Mouse (Mus musculus): Measurements from ENCODE around the gene Taf1c. TPM values are rescaled to one million over a fixed set of nuclear protein-coding genes. Genes with fewer than 3 reads are reported as not detected.

Taf1c gene
- total RNA-seq, 2 experiments from 2014 or later = 4.0 to 4.8 TPM

- intact Hi-C loops (cut with DNase I) = no loop called here
- no peak for DNase-seq
Measured at GRCm38 (mm10) chr8:119625788-119626187, 20.8 kb upstream of the Taf1c start.

GRCm38 (mm10) chr8:119624916-119625315, 19.9 kb upstream of the Taf1c start:
- intact Hi-C loops (cut with DNase I) = no loop called here
- no peak for DNase-seq

- intact Hi-C loops (cut with DNase I) = no loop called here
- DNase-seq = peak in 1 of 2 experiments; percentile 17
Measured at GRCm38 (mm10) chr8:119623744-119624143, 18.7 kb upstream of the Taf1c start.

- intact Hi-C loops (cut with DNase I) = no loop called here
- peak in 1 of 2 experiments; percentile 14 for DNase-seq
Measured at GRCm38 (mm10) chr8:119623061-119623460, 18.0 kb upstream of the Taf1c start.

- DNase-seq = no peak
- intact Hi-C loops (cut with DNase I) = no loop called here
Measured at GRCm38 (mm10) chr8:119622555-119622954, 17.5 kb upstream of the Taf1c start.

- DNase-seq = no peak
- intact Hi-C loops (cut with DNase I) = no loop called here
Measured at GRCm38 (mm10) chr8:119620848-119621465, 15.9 kb upstream of the Taf1c start.

GRCm38 (mm10) chr8:119620116-119620840, 15.3 kb upstream of the Taf1c start:
- intact Hi-C loops (cut with DNase I) = no loop called here
- DNase-seq = no peak

- DNase-seq = no peak
- intact Hi-C loops (cut with DNase I) = no loop called here
Measured at GRCm38 (mm10) chr8:119618887-119619286, 13.9 kb upstream of the Taf1c start.

GRCm38 (mm10) chr8:119617586-119617985, 12.6 kb upstream of the Taf1c start:
- intact Hi-C loops (cut with DNase I) = no loop called here
- DNase-seq = no peak

- no peak for DNase-seq
- intact Hi-C loops (cut with DNase I) = no loop called here
Measured at GRCm38 (mm10) chr8:119616811-119617210, 11.8 kb upstream of the Taf1c start.

- DNase-seq = no peak
- intact Hi-C loops (cut with DNase I) = no loop called here
Measured at GRCm38 (mm10) chr8:119616358-119616757, 11.3 kb upstream of the Taf1c start.

- intact Hi-C loops (cut with DNase I) = no loop called here
- no peak for DNase-seq
Measured at GRCm38 (mm10) chr8:119615096-119615495, 10.1 kb upstream of the Taf1c start.

- intact Hi-C loops (cut with DNase I) = no loop called here
- no peak for DNase-seq
Measured at GRCm38 (mm10) chr8:119612471-119612870, 7.4 kb upstream of the Taf1c start, which contains the start of gene Adad2. Adad2 (plus strand) TSS chr8:119612747.

- intact Hi-C loops (cut with DNase I) = no loop called here
- no peak for DNase-seq
Measured at GRCm38 (mm10) chr8:119606224-119606623, 1.2 kb upstream of the Taf1c start.

GRCm38 (mm10) chr8:119604398-119604803, 621 bp downstream of the Taf1c start:
- intact Hi-C loops (cut with DNase I) = loop anchor here (5.0 kb wide), 2 partner anchors 82 to 157 kb away; partner anchors contain the start of gene Necab2
- DNase-seq = no peak

GRCm38 (mm10) chr8:119603771-119604170, 1.3 kb downstream of the Taf1c start:
- intact Hi-C loops (cut with DNase I) = loop anchor here (5.0 kb wide), 2 partner anchors 81 to 156 kb away; partner anchors contain the start of gene Necab2
- DNase-seq = no peak

- intact Hi-C loops (cut with DNase I) = no loop called here
- DNase-seq = no peak
Measured at GRCm38 (mm10) chr8:119591456-119591855, 13.6 kb downstream of the Taf1c start.

GRCm38 (mm10) chr8:119590348-119590747, 14.7 kb downstream of the Taf1c start:
- no peak for DNase-seq
- intact Hi-C loops (cut with DNase I) = no loop called here

GRCm38 (mm10) chr8:119588844-119589243, 16.2 kb downstream of the Taf1c start:
- no peak for DNase-seq
- intact Hi-C loops (cut with DNase I) = no loop called here

GRCm38 (mm10) chr8:119588321-119588720, 16.7 kb downstream of the Taf1c start:
- DNase-seq = no peak
- intact Hi-C loops (cut with DNase I) = no loop called here

GRCm38 (mm10) chr8:119585901-119586300, 19.1 kb downstream of the Taf1c start:
- intact Hi-C loops (cut with DNase I) = no loop called here
- no peak for DNase-seq

All from gastrocnemius, postnatal 36 days (tissue).